Mouse (Mus musculus) neural tube, embryonic 14.5 days (tissue): ENCODE results near the gene Zfp148. TPM values are rescaled to one million over a fixed set of nuclear protein-coding genes. Genes with fewer than 3 reads are reported as not detected.

Source experiments
- ATAC-seq: fragments of 200-750 bp; cut with Nextera tagmentation; 2 replicates; pipeline ENCODE4 v1.8.0; 2017; ENCODE audit warnings: low read depth, mild to moderate bottlenecking, moderate TSS enrichment, moderate library complexity
- H3K27ac ChIP-seq: fragments of 300-500 bp; sonication (generic); 2 replicates; pipeline ENCODE4 v1.5.1; 2014; ENCODE audit warnings: low read depth, mild to moderate bottlenecking, control low read depth, low read length, moderate library complexity, mixed read lengths
- H3K27me3 ChIP-seq: fragments of 300-500 bp; sonication (generic); 2 replicates; pipeline ENCODE4 v1.6.1; 2014; ENCODE audit warnings: low read length; ENCODE audit not compliant: control insufficient read depth, insufficient read depth
- H3K36me3 ChIP-seq: fragments of 300-500 bp; sonication (generic); 2 replicates; pipeline ENCODE4 v1.6.1; 2014; ENCODE audit warnings: low read length, mixed read lengths; ENCODE audit not compliant: control insufficient read depth, insufficient read depth
- H3K4me1 ChIP-seq: fragments of 300-500 bp; sonication (generic); 2 replicates; pipeline ENCODE4 v1.6.1; 2014; ENCODE audit warnings: low read length; ENCODE audit not compliant: control insufficient read depth, insufficient read depth
- H3K4me2 ChIP-seq: fragments of 300-500 bp; sonication (generic); 2 replicates; pipeline ENCODE4 v1.6.1; 2014; ENCODE audit warnings: mild to moderate bottlenecking, low read depth, low read length, control low read depth
- H3K4me3 ChIP-seq: fragments of 300-500 bp; sonication (generic); 2 replicates; pipeline ENCODE4 v1.5.1; 2014; ENCODE audit warnings: low read depth, low read length, control low read depth, mixed read lengths
- H3K9ac ChIP-seq: fragments of 300-500 bp; sonication (generic); replicated peaks from 2 replicates; pipeline ENCODE4 v1.6.1; 2014; ENCODE audit warnings: low read depth, mild to moderate bottlenecking, control low read depth, low read length, mixed read lengths
- H3K9me3 ChIP-seq: fragments of 300-500 bp; sonication (generic); 2 replicates; pipeline ENCODE4 v1.6.1; 2016; ENCODE audit warnings: low read length; ENCODE audit not compliant: control insufficient read depth
- WGBS: fragments of 180-500 bp; shearing (Covaris S2); extraction: QIAGEN DNeasy Blood & Tissue Kit; methylation state at CpG from one replicate; pipeline ENCODE4 v1.1.7; 2014; 5-methylcytosine and 5-hydroxymethylcytosine counted together
- polyA plus RNA-seq: library from polyadenylated mRNA; unstranded; fragments of >200 nt; fragmentation: Nextera tagmentation; extraction: Ambion mirVana; gene quantifications from 2 replicates; pipeline ENCODE4 v1.2.1, GENCODE M21; 2014

The Zfp148 gene
- polyA plus RNA-seq, 1 experiment from 2014 or later, result 46.1 TPM

DNA sequence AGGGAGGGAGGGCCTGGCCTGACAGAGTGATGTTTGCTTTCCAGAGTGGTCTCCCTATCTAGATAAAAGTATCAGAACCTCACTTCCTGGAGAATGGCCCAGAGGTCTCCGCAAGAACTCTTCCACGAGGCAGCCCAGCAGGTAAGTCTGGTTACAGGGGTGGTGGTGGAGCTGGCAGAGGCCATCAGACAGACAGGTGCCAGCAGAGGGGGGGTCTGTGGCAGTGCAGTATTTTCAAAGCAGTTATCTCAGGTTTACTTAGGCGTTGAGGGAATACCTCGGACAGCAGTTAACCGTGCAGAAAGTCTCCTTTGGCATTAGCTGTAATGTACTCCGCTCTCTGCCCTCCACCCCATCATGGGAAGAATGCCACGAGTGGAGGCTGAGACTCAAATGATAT lies 137.6 kb downstream of the Zfp148 start:
- no peak overlapping the region for H3K9ac ChIP-seq
- no peak overlapping the region for H3K4me2 ChIP-seq
- no peak overlapping the region for H3K27ac ChIP-seq
- no peaks in the 10 kb centered on the region for H3K9me3 ChIP-seq
- peaks cover 5% of the 10 kb centered on the region for H3K4me1 ChIP-seq
- WGBS, result 73% methylated on average over 7 of the region's 7 CpGs
- no peak for ATAC-seq
- H3K4me3 ChIP-seq, result no peak overlapping the region
- H3K36me3 ChIP-seq, result no peaks in the 10 kb centered on the region
- H3K27me3 ChIP-seq, result no peaks in the 10 kb centered on the region

DNA sequence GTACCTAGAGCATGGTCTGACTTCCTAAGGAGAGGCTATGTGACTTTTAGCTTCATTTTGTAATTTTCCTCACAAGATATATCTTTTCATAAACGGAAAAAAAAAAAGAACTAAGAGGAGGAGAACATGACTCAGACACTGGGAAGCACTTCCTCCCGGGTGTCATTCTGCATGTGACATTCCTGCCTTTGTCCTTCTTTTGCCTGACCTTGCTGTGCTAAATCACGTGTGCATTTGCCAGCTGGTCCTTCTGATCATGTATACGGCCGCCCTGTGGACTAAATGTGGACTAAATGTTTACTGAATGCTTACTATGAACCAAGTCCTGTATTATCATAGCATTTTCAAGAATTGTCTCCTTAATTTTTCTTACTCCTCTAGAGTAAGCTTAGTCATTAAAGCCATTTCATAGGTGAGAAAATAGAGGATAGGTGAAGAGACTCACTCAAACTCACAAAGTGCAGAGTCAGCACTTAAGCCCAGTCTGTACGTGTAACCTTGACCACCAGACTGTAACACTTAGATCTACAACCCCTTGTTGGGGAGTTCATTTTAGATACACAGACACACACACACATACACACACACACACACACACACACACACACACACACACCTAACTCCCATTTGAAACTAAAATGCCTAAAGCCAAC lies 139.4 kb downstream of the Zfp148 start:
- Histone ChIP-seq H3K4me2 (no peak overlapping the region), H3K9me3 (no peaks in the 10 kb centered on the region), H3K27ac (no peak overlapping the region), H3K27me3 (no peaks in the 10 kb centered on the region), H3K4me1 (peaks cover 5% of the 10 kb centered on the region), H3K9ac (no peak overlapping the region), H3K36me3 (no peaks in the 10 kb centered on the region), H3K4me3 (no peak overlapping the region)
- ATAC-seq, result no peak
- 67% methylated on average over 6 of the region's 6 CpGs for WGBS

DNA sequence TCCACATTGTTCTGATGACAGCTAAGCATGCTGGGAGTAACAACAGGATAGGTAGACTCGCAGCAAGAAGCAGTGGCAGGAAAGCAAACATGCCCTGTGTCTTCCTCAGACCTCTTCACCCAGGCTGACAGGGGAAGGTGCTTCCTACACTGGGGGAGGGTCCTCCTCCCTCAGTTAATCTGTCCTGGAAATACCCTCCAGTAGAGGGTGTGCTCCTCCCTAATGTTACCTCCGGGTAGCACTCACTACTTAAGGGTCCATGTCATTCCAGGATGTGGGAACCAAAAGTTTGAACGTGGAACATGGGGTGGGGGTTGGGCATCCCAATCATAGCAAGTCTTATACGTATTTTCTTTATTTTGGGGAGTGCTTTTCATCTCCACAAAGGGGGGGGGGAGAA lies 141.9 kb downstream of the Zfp148 start:
- 65% methylated on average over 4 of the region's 4 CpGs for WGBS
- H3K36me3 ChIP-seq, result no peaks in the 10 kb centered on the region
- no peak overlapping the region for H3K27ac ChIP-seq
- no peak overlapping the region for H3K4me2 ChIP-seq
- H3K27me3 ChIP-seq, result no peaks in the 10 kb centered on the region
- H3K4me3 ChIP-seq, result no peak overlapping the region
- no peaks in the 10 kb centered on the region for H3K9me3 ChIP-seq
- H3K9ac ChIP-seq, result no peak overlapping the region
- peaks cover under 1% of the 10 kb centered on the region; the same call in 1 of the 2 replicates for H3K4me1 ChIP-seq
- ATAC-seq, result no peak

DNA sequence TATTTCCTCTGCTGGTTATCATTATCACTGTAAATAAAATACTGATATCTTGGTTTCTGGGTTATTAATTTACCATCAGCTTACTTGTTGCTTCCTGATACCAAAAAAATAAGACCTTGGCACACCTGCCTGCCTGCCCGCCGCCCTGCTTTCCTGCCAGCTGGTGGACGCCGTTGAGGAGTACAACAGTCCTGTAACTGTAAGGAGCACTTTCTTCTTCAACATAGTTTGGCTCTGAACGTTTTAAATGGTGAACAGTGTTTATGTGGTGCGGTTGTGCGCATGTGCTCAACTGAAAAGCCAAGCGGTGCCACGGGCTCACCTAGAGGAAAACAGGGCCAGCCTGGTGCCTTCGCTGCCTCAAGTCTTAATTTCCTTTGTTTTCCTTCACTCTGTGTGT lies 142.9 kb downstream of the Zfp148 start:
- Histone ChIP-seq H3K27ac (no peak overlapping the region), H3K27me3 (no peaks in the 10 kb centered on the region), H3K9ac (no peak overlapping the region), H3K4me2 (no peak overlapping the region), H3K4me1 (no peaks in the 10 kb centered on the region), H3K36me3 (no peaks in the 10 kb centered on the region), H3K9me3 (no peaks in the 10 kb centered on the region), H3K4me3 (no peak overlapping the region)
- ATAC-seq, result no peak
- 66% methylated on average over 10 of the region's 10 CpGs for WGBS

DNA sequence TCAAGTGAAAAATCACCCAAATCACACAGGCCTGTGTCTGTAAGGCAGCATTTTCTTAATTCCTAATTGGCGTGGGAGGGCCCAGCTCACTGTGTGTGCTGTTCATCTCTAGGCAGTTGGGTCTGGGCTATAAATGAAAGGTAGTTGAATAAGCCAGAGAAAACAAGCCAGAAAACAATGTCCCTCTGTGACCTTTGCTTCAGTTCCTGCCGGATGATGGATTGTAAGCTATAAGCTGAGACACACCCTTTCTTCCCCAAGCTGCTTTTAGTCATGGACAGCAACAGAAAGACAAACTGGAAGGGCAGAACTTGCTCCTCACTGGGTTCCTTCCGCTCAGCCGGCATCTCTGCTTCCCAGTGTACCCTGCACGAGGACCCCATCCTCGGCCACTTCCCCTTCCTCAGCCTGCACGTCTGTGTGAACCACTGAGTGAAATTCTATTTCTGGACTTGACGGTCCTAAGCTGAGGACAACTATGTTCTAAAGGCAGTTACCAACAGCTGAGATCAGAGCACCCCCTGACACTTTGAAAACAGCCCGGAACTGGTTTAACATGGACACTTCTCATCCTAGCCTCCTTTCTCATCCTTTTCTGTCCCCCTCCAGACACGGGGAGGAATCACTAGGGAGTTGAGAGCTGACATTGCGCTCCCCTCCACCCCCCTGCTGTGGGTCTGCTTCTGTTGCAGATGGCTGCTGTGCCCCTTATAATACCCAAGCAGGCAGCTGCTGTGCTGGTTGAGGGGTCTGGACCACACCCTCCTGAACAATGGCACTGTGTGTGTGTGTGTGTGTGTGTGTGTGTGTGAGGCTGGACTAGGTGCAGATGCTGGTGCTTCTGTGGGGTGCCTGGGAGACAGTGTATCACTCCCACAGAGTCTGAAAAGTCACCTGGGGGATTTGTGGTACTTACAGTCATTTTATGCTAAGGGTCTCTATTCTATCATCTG lies 149.1 kb downstream of the Zfp148 start:
- Histone ChIP-seq H3K4me3 (no peak overlapping the region), H3K36me3 (no peaks in the 10 kb centered on the region), H3K27me3 (no peaks in the 10 kb centered on the region), H3K4me1 (no peaks in the 10 kb centered on the region), H3K9me3 (no peaks in the 10 kb centered on the region), H3K27ac (no peak overlapping the region), H3K4me2 (no peak overlapping the region), H3K9ac (no peak overlapping the region)
- no peak for ATAC-seq
- 35% methylated on average over 11 of the region's 11 CpGs for WGBS

DNA sequence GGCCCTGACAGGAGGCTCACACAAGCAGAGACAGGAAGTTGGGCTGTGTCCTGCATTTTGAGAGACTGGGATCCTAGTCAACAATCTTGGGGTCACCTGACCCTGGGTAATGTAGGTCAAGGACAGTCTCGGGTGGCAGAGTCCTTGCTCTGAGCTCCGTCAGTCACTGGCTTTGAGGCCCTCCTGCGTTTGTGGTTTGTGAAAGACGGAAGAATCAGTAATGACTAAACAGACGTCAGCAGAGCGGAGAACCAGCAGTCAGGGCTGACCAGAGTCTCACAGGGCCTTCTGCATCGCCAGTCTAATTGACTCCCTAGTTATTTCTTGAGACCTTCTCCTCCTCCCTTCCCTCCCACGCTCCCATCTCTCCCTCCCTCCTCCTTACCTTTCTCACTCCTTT lies 150.5 kb downstream of the Zfp148 start:
- no peak overlapping the region for H3K4me2 ChIP-seq
- H3K27ac ChIP-seq, result no peak overlapping the region
- no peaks in the 10 kb centered on the region for H3K9me3 ChIP-seq
- no peak for ATAC-seq
- H3K9ac ChIP-seq, result no peak overlapping the region
- WGBS, result 84% methylated on average over 8 of the region's 8 CpGs
- no peak overlapping the region for H3K4me3 ChIP-seq
- H3K4me1 ChIP-seq, result no peaks in the 10 kb centered on the region
- no peaks in the 10 kb centered on the region for H3K27me3 ChIP-seq
- H3K36me3 ChIP-seq, result no peaks in the 10 kb centered on the region

DNA sequence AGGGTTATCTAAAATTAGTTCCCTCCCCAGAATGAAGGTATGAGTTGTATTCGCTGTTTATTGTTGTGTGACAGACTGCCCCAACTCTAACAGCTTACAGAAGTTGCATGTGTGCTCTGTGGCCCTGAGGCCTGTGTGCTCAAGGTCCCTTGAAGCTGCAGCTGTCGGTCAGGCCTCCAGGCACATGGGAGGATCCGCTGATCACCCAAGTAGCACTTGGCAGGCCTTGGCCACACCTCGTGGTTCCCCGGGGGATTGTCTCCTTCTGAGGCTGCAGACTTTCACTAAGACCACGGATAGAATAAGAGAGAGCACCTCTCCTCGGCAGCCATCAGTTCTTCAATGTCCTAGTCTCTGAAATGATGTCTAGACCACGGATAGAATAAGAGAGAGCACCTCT lies 155.8 kb downstream of the Zfp148 start:
- Histone ChIP-seq H3K4me3 (no peak overlapping the region), H3K27me3 (no peaks in the 10 kb centered on the region), H3K9me3 (no peaks in the 10 kb centered on the region), H3K27ac (no peak overlapping the region), H3K36me3 (no peaks in the 10 kb centered on the region), H3K4me2 (no peak overlapping the region), H3K9ac (no peak overlapping the region), H3K4me1 (no peaks in the 10 kb centered on the region)
- WGBS, result 76% methylated on average over 8 of the region's 8 CpGs
- no peak for ATAC-seq

DNA sequence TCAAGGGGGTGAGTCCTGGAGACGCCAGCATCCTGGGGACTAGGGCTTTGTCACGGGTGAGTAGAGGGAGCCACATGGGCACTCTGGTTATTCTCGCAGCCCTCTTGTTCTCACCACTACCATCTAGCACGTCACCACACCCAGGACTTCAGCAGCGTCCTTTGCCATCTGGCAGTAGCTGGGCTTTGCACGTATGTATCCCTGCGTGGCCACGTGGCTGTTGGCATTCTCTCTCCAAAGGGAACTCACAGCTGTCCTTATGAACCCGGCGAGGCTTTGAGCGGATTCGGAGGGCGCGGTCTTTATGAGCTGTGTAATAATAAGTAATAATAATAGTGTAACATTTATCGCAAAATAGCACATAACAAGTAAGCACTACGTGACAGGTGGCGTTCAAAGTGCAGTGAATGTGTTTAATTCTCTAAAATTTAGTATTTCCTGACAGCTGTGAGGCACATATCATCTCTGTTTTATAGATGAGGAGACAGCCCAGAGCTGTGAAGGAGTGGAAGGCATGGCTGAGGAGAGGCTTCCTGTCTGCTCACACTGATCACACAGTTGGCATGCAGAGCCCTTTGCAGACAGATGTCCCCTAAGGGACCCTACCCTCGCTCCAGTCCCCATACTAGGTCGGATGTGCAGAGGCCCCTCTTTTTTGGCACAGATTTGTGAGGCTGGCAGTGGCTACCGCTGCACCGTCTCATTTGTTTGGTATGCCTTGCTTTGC lies 157.0 kb downstream of the Zfp148 start:
- no peaks in the 10 kb centered on the region for H3K4me1 ChIP-seq
- H3K27me3 ChIP-seq, result no peaks in the 10 kb centered on the region
- no peak for ATAC-seq
- no peak overlapping the region for H3K27ac ChIP-seq
- H3K9me3 ChIP-seq, result no peaks in the 10 kb centered on the region
- 73% methylated on average over 21 of the region's 21 CpGs for WGBS
- H3K36me3 ChIP-seq, result no peaks in the 10 kb centered on the region
- H3K4me3 ChIP-seq, result no peak overlapping the region
- H3K9ac ChIP-seq, result no peak overlapping the region
- no peak overlapping the region for H3K4me2 ChIP-seq

DNA sequence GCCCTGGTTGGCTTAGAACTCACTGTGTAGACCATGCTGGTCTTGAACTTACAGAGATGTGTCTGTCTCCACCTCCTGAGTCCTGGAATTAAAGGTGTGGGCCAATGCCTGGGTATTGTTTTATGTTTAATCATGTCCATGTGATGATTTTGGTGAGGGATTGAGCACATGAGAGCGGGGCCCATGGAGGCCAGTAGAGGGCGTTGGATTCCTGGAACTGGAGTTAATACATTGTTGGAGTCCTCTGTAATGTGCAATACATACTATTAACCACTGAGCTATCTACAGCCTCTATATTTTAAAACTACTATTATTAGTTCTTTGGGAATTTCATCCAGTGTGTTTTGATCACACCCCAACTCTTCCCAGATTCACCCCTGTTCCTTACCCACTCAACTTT lies 163.7 kb downstream of the Zfp148 start:
- H3K27ac ChIP-seq, result no peak overlapping the region
- H3K9ac ChIP-seq, result no peak overlapping the region
- no peak overlapping the region for H3K4me2 ChIP-seq
- no peaks in the 10 kb centered on the region for H3K9me3 ChIP-seq
- no peak overlapping the region for H3K4me3 ChIP-seq
- ATAC-seq, result no peak
- no peaks in the 10 kb centered on the region for H3K27me3 ChIP-seq
- 94% methylated on average over 2 of the region's 2 CpGs for WGBS
- no peaks in the 10 kb centered on the region for H3K4me1 ChIP-seq
- no peaks in the 10 kb centered on the region for H3K36me3 ChIP-seq
